Comparison of ENCODE assay signal across 8 mouse cellular contexts in genomic region chr8:87804327-87804900, GRCm38 (mm10).
DNase-seq lines count a peak whose midpoint lies in the region; ATAC-seq lines count a peak whose summit lies in the region.

No protein-coding gene starts in this region.

- H3K27ac ChIP-seq in hindbrain, embryonic 12.5 days, result peak overlapping the region; percentile 41
- peak overlapping the region; percentile 88 for H3K27ac ChIP-seq in limb, embryonic 15.5 days

- H3K9ac ChIP-seq in hindbrain, embryonic 12.5 days, result peak overlapping the region; percentile 56
- H3K9ac ChIP-seq in limb, embryonic 15.5 days, result no peak overlapping the region

- H3K4me3 ChIP-seq in hindbrain, embryonic 12.5 days, result no peak overlapping the region
- peak overlapping the region; percentile 21 for H3K4me3 ChIP-seq in limb, embryonic 15.5 days

- 0 out of 2 replicates have a peak overlapping the region, but pooled peaks have one; percentile 3 for H3K4me2 ChIP-seq in hindbrain, embryonic 12.5 days (replicated peaks)
- H3K4me2 ChIP-seq in limb, embryonic 15.5 days, result peak overlapping the region; percentile 44

- peak; percentile 42 for DNase-seq in ovary, postnatal 14 days (ENCODE audit: low spot score)
- no peak for DNase-seq in ovary, adult 18-20 months (ENCODE audit: low spot score)
- peak; percentile 53 to 72 for DNase-seq in gastrocnemius, adult 8-10 months (ENCODE audit: low spot score in 2 of 2)
- no peak for DNase-seq in spleen, adult 12 weeks (ENCODE audit: low spot score)
- DNase-seq in layer of hippocampus, postnatal 14 days (ENCODE audit: low spot score in 2 of 2), result no peak
- no peak for DNase-seq in frontal cortex, postnatal 10 days (ENCODE audit: low spot score in 2 of 2)

- H3K27me3 ChIP-seq in hindbrain, embryonic 12.5 days, result no peaks in the 10 kb centered on the region
- H3K27me3 ChIP-seq in limb, embryonic 15.5 days, result no peaks in the 10 kb centered on the region

- WGBS in hindbrain, embryonic 12.5 days, result 46% methylated on average over 11 of the region's 11 CpGs
- 24% methylated on average over 11 of the region's 11 CpGs for WGBS in limb, embryonic 15.5 days

- no peaks in the 10 kb centered on the region for H3K36me3 ChIP-seq in hindbrain, embryonic 12.5 days
- H3K36me3 ChIP-seq in limb, embryonic 15.5 days, result no peaks in the 10 kb centered on the region

- H3K9me3 ChIP-seq in hindbrain, embryonic 12.5 days (replicated peaks), result no peaks in the 10 kb centered on the region
- H3K9me3 ChIP-seq in limb, embryonic 15.5 days, result no peaks in the 10 kb centered on the region

- H3K4me1 ChIP-seq in hindbrain, embryonic 12.5 days, result peaks cover 58% of the 10 kb centered on the region
- H3K4me1 ChIP-seq in limb, embryonic 15.5 days, result peaks cover 53% of the 10 kb centered on the region

- no peak for ATAC-seq in hindbrain, embryonic 12.5 days (ENCODE audit: low FRiP score)
- peak; percentile 85 for ATAC-seq in limb, embryonic 15.5 days (ENCODE audit: insufficient number of reproducible peaks, low FRiP score, low TSS enrichment, low read depth)

Comparison
In these comparisons a context has a peak if more than half of its experiments do, and no peak if none do; other contexts are left out.
1. DNase-seq: peak in ovary, postnatal 14 days (single experiment) and gastrocnemius, adult 8-10 months (2 of 2); none in ovary, adult 18-20 months (single experiment), spleen, adult 12 weeks (single experiment), layer of hippocampus, postnatal 14 days (0 of 2) and frontal cortex, postnatal 10 days (0 of 2).